Mouse (Mus musculus) small intestine, adult 2 months (tissue): Measurements from ENCODE around the gene Btnl6. TPM values are rescaled to one million over a fixed set of nuclear protein-coding genes. Genes with fewer than 3 reads are reported as not detected.
A peak's percentile ranks its signal among the peaks of the same experiment; 100 is the strongest.
"Not testable (repeated sequence)": the region's sequence is repeated elsewhere in the genome, so short reads cannot be mapped to it uniquely, and the experiment has no call there.

Experiments used
- H3K27ac ChIP-seq: fragments of 200-500 bp; 2 replicates; pipeline ENCODE4 v1.5.1; 2012; ENCODE audit warnings: low read depth, low read length, control low read depth, inconsistent platforms; ENCODE audit not compliant: insufficient read depth
- H3K27me3 ChIP-seq: fragments of 200-500 bp; 2 replicates; pipeline ENCODE4 v1.6.1; 2012; ENCODE audit warnings: mild to moderate bottlenecking, moderate library complexity, low read length, inconsistent platforms; ENCODE audit not compliant: control insufficient read depth, insufficient read depth
- H3K36me3 ChIP-seq: fragments of 200-500 bp; 2 replicates; pipeline ENCODE4 v1.6.1; 2012; ENCODE audit warnings: mild to moderate bottlenecking, low read length, control low read depth, inconsistent platforms; ENCODE audit not compliant: control insufficient read depth, insufficient read depth
- H3K4me1 ChIP-seq: fragments of 200-500 bp; 2 replicates; pipeline ENCODE4 v1.6.1; 2012; ENCODE audit warnings: low read length, inconsistent platforms, mixed read lengths; ENCODE audit not compliant: control insufficient read depth, insufficient read depth, insufficient read length
- H3K4me3 ChIP-seq: fragments of 200-500 bp; 2 replicates; pipeline ENCODE4 v1.5.1; 2012; ENCODE audit warnings: low read depth, mild to moderate bottlenecking, control low read depth, inconsistent platforms, low read length, moderate library complexity
- CTCF ChIP-seq: fragments of 200-500 bp; IDR thresholded peaks from 2 replicates; pipeline ENCODE4 v1.5.1; 2012; ENCODE audit warnings: low read depth, mild to moderate bottlenecking, control low read depth, inconsistent platforms, low read length, moderate library complexity, mixed read lengths; ENCODE audit not compliant: insufficient replicate concordance, insufficient read length; ENCODE audit errors: extremely low read depth
- POLR2A ChIP-seq: fragments of 200-500 bp; IDR thresholded peaks from 2 replicates; pipeline ENCODE4 v1.6.1; 2012; ENCODE audit warnings: low read depth, mild to moderate bottlenecking, control low read depth, inconsistent platforms, low read length, moderate library complexity
- WGBS: fragments of 180-500 bp; shearing (Covaris S2); methylation state at CpG from one replicate; pipeline ENCODE4 v1.1.7; 2018; 5-methylcytosine and 5-hydroxymethylcytosine counted together
- polyA plus RNA-seq: library from polyadenylated mRNA; depleted of rRNA; stranded (reverse); fragments of >200 nt; gene quantifications from 2 replicates; pipeline ENCODE4 v1.2.3, GENCODE M21; 2012; rRNA removed

The Btnl6 gene
- polyA plus RNA-seq, 1 experiment, result 104 TPM

GRCm38 (mm10) chr17:34475060-34475459 is 42.1 kb downstream of the Btnl6 start:
- peak overlapping the region; percentile 82 for H3K4me3 ChIP-seq
- H3K27ac ChIP-seq, result peak overlapping the region; percentile 92
- no peak for TF ChIP-seq CTCF
- no peak for TF ChIP-seq POLR2A
- H3K36me3 ChIP-seq, result peaks cover 36% of the 10 kb centered on the region
- H3K27me3 ChIP-seq, result no peaks in the 10 kb centered on the region
- WGBS, result 26% methylated on average over 3 of the region's 3 CpGs
- peaks cover 3% of the 10 kb centered on the region; the same call in 1 of the 2 replicates for H3K4me1 ChIP-seq

- H3K4me3 ChIP-seq, result no peak overlapping the region
- H3K27me3 ChIP-seq, result no peaks in the 10 kb centered on the region
- peaks cover 8% of the 10 kb centered on the region; the same call in 1 of the 2 replicates for H3K4me1 ChIP-seq
- TF ChIP-seq CTCF, result no peak
- TF ChIP-seq POLR2A, result no peak
- WGBS, result 70% methylated on average over 2 of the region's 2 CpGs
- H3K36me3 ChIP-seq, result peaks cover 64% of the 10 kb centered on the region
- no peak overlapping the region for H3K27ac ChIP-seq
Measured at GRCm38 (mm10) chr17:34470491-34470890, 46.7 kb downstream of the Btnl6 start.

- H3K27ac ChIP-seq, H3K27me3 ChIP-seq, H3K4me3 ChIP-seq, H3K4me1 ChIP-seq: not testable (repeated sequence)
- peaks cover 35% of the 10 kb centered on the region for H3K36me3 ChIP-seq
Measured at GRCm38 (mm10) chr17:34465906-34466305, 51.2 kb downstream of the Btnl6 start.

- TF ChIP-seq POLR2A (no peak), CTCF (no peak)
- no peak overlapping the region for H3K4me3 ChIP-seq
- no peaks in the 10 kb centered on the region for H3K27me3 ChIP-seq
- H3K4me1 ChIP-seq, result no peaks in the 10 kb centered on the region; the same call in 1 of the 2 replicates
- no peak overlapping the region for H3K27ac ChIP-seq
- WGBS, result 90% methylated on average over 3 of the region's 3 CpGs
- no peaks in the 10 kb centered on the region for H3K36me3 ChIP-seq
Measured at GRCm38 (mm10) chr17:34459255-34459654, 57.9 kb downstream of the Btnl6 start.

Other genes starting within 250 kb of the Btnl6 start
- 155 and 792 TPM in 2 replicates for gene H2-Aa, start 229.5 kb downstream of the Btnl6 start, polyA plus RNA-seq
- 91.6 and 398 TPM in 2 replicates for gene H2-Eb1, start 211.5 kb downstream of the Btnl6 start, polyA plus RNA-seq
- gene H2-Eb2, start 191.7 kb downstream of the Btnl6 start, polyA plus RNA-seq, result 0.44 and 1.2 TPM in 2 replicates
- 43.4 and 105 TPM in 2 replicates for gene Btnl2, start 162.5 kb downstream of the Btnl6 start, polyA plus RNA-seq
- gene Btnl1, start 140.2 kb downstream of the Btnl6 start, polyA plus RNA-seq, result 78.7 and 178 TPM in 2 replicates
- gene BC051142, start 118.5 kb downstream of the Btnl6 start, polyA plus RNA-seq, result not detected in 2 replicates
- 19.3 and 61.4 TPM in 2 replicates for gene Btnl4, start 40.0 kb downstream of the Btnl6 start, polyA plus RNA-seq
- 12.1 and 16.7 TPM in 2 replicates for gene Notch4, start 46.9 kb upstream of the Btnl6 start, polyA plus RNA-seq
- gene Gpsm3, start 72.5 kb upstream of the Btnl6 start, polyA plus RNA-seq, result 3.5 and 8.1 TPM in 2 replicates
- 16.1 and 32.2 TPM in 2 replicates for gene Pbx2, start 73.9 kb upstream of the Btnl6 start, polyA plus RNA-seq
- gene Ager, start 80.5 kb upstream of the Btnl6 start, polyA plus RNA-seq, result 0.90 and 1.7 TPM in 2 replicates
- 66.7 and 147 TPM in 2 replicates for gene Rnf5, start 86.3 kb upstream of the Btnl6 start, polyA plus RNA-seq
- 210 and 330 TPM in 2 replicates for gene Agpat1, start 86.9 kb upstream of the Btnl6 start, polyA plus RNA-seq
- gene Egfl8, start 98.6 kb upstream of the Btnl6 start, polyA plus RNA-seq, result 1.8 and 2.3 TPM in 2 replicates
- gene Ppt2, start 111.2 kb upstream of the Btnl6 start, polyA plus RNA-seq, result 17.3 and 22.0 TPM in 2 replicates
- gene Prrt1, start 112.2 kb upstream of the Btnl6 start, polyA plus RNA-seq, result 5.5 and 8.0 TPM in 2 replicates
- gene Fkbpl, start 127.4 kb upstream of the Btnl6 start, polyA plus RNA-seq, result 2.5 and 9.3 TPM in 2 replicates
- 26.6 and 48.0 TPM in 2 replicates for gene Atf6b, start 129.8 kb upstream of the Btnl6 start, polyA plus RNA-seq
- 12.1 and 12.5 TPM in 2 replicates for gene Tnxb, start 153.2 kb upstream of the Btnl6 start, polyA plus RNA-seq
- 16.8 and 17.2 TPM in 2 replicates for gene C4b, start 226.5 kb upstream of the Btnl6 start, polyA plus RNA-seq